Mouse (Mus musculus): ENCODE measurements around the gene Lhfpl2. TPM values are rescaled to one million over a fixed set of nuclear protein-coding genes. Genes with fewer than 3 reads are reported as not detected.

Gene Lhfpl2
- polyA plus RNA-seq, 1 experiment, result 10.8 TPM

DNA sequence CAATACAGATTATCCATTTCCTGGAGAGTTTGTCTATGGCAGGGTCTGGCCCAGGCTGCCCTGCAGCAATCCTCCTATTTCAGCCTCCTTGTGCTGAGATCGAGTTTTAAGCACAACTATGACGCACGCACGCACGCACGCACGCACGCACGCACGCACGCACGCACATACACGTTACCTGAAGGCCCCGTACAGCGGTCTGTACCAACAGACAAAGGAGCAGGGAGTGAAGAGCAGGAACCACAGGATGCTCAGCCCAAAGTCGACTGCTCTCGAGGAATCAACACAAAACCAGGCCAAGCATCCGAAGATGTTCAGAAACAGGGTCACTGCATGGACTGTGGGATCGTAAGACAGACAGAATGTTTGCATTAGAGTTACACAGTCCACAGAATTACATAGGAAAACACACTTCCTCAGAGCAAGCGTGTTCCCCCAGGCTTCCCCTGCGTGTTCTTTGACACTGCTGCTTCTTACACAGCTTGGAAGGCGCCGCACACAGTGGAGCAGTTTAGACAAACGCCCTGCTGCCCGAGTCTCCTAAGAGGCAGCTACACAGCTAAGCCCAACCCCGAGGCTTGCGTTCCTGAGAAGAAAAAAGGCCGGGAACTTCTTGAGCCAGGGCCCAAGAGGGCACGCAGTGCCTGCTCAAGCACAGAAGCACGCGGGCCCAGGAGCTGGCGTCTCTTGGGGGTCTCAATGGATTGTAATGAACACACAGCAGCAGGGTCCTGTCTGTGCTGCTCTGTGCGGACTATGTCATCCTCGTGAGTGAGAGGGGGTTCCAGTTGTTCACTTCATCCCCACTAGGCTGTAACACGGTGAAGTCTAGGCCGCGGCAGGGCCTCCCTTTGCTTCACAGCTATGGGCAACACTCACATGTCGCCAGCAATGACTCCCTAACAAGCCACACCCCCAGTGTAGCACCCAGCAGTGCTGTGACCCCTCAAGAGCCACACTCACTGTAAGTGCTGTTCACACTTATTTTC lies 167.4 kb downstream of the Lhfpl2 start:
- H3K4me1 ChIP-seq (ENCODE audit: control insufficient read depth, insufficient read depth, low read length), result peaks cover 1% of the 10 kb centered on the region; the same call in 1 of the 2 replicates
- TF ChIP-seq CTCF (IDR thresholded peaks at IDR 0.05; ENCODE audit: extremely low read depth, insufficient read depth, low read length) (no peak), POLR2A (IDR thresholded peaks at IDR 0.05; ENCODE audit: extremely low read depth, insufficient read depth, low read length) (no peak)

DNA sequence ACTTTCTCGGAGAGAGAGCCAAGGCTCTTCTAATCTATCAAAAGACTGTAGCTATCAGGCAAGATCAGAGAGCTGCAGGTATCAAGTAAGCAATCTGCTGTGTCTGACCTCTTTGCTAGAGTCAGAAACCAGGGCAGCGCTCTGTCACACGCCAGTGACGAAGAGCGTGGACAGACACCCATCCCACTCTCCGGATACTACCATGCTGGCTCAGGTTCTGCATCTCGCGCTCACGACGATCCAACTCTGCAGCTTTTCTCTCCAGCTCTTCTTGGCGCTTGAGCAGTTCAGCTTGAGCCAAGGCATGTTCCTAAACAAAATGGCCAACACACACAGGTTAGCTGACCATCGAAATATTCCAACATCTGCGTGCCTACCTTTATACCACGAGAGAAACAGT lies 174.3 kb downstream of the Lhfpl2 start:
- Histone ChIP-seq H3K4me3 (ENCODE audit: insufficient read depth, low read length) (no peak overlapping the region), H3K27ac (ENCODE audit: insufficient read depth, low read length) (no peak overlapping the region)
- TF ChIP-seq CTCF (IDR thresholded peaks at IDR 0.05; ENCODE audit: extremely low read depth, insufficient read depth, low read length) (no peak), POLR2A (IDR thresholded peaks at IDR 0.05; ENCODE audit: extremely low read depth, insufficient read depth, low read length) (no peak)

More for the DNA sequence above, 167.4 kb downstream of the Lhfpl2 start:
- no peak overlapping the region for H3K4me3 ChIP-seq (ENCODE audit: insufficient read depth, low read length)
- H3K27ac ChIP-seq (ENCODE audit: insufficient read depth, low read length), result no peak overlapping the region

DNA sequence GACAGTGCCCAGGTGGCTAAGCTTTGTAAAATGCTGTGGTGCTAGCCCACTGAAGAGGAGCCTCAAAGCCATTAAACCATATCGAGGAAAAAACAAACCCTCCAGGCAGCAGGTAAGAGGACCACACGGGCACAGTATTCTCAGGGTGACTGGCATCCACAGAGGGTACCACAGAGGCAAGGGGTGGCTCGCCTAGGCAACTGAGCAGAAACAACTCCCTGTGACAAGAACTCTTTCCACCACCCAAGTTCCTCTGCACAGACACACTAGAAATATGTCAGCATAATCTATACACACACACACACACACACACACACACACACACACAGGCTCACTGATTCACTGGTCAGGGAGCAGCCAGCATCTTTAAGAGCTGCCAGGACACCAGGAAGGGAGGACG lies 181.9 kb downstream of the Lhfpl2 start:
- Histone ChIP-seq H3K4me1 (ENCODE audit: control insufficient read depth, insufficient read depth, low read length) (peaks cover 3% of the 10 kb centered on the region; the same call in 1 of the 2 replicates), H3K4me3 (ENCODE audit: insufficient read depth, low read length) (no peak overlapping the region), H3K27ac (ENCODE audit: insufficient read depth, low read length) (no peak overlapping the region)
- TF ChIP-seq POLR2A (IDR thresholded peaks at IDR 0.05; ENCODE audit: extremely low read depth, insufficient read depth, low read length), result no peak
- no peak for TF ChIP-seq CTCF (IDR thresholded peaks at IDR 0.05; ENCODE audit: extremely low read depth, insufficient read depth, low read length)

More for the DNA sequence above, 174.3 kb downstream of the Lhfpl2 start:
- H3K4me1 ChIP-seq (ENCODE audit: control insufficient read depth, insufficient read depth, low read length), result no peaks in the 10 kb centered on the region

DNA sequence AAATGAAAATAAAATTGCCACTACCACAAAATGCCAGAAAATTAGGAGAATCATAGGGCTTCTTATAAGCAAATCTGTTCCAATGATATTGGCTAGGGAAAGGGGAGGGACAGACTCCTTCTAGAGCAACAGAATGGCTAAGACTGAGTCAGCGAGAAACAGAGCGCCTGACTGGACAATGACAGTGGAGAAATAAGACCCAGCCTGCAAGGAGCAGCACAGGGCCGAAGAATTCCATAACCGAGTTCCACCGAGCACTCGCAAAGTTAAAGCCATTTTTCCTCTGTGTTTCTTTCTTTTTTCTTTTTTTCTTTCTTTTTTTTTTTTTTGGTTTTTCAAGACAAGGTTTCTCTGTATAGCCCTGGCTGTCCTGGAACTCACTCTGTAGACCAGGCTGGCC lies 182.5 kb downstream of the Lhfpl2 start:
- Histone ChIP-seq H3K4me3 (ENCODE audit: insufficient read depth, low read length) (no peak overlapping the region), H3K4me1 (ENCODE audit: control insufficient read depth, insufficient read depth, low read length) (peaks cover 3% of the 10 kb centered on the region; the same call in 1 of the 2 replicates), H3K27ac (ENCODE audit: insufficient read depth, low read length) (no peak overlapping the region)
- TF ChIP-seq POLR2A (IDR thresholded peaks at IDR 0.05; ENCODE audit: extremely low read depth, insufficient read depth, low read length) (no peak), CTCF (IDR thresholded peaks at IDR 0.05; ENCODE audit: extremely low read depth, insufficient read depth, low read length) (no peak)

DNA sequence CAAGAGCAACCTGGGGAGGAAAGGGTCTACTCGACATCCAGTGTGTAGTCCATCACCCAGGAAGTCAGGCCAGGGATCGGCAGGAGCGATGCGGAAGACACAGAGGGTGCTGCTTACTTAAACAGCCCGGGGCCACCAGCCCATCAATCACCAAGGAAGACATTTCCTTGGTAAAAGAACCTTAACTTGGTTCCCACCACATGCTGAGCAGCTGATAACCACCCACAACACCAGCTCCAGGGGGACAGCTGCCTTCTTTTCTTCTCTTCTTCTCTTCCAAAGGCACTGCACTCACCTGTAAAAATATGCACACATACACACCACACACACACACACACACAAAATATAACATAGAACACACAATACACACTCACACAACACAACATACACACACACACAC lies 183.3 kb downstream of the Lhfpl2 start:
- Histone ChIP-seq H3K27ac (ENCODE audit: insufficient read depth, low read length) (no peak overlapping the region), H3K4me3 (ENCODE audit: insufficient read depth, low read length) (no peak overlapping the region), H3K4me1 (ENCODE audit: control insufficient read depth, insufficient read depth, low read length) (peaks cover 7% of the 10 kb centered on the region; the same call in 1 of the 2 replicates)
- TF ChIP-seq CTCF (IDR thresholded peaks at IDR 0.05; ENCODE audit: extremely low read depth, insufficient read depth, low read length), result no peak
- no peak for TF ChIP-seq POLR2A (IDR thresholded peaks at IDR 0.05; ENCODE audit: extremely low read depth, insufficient read depth, low read length)

DNA sequence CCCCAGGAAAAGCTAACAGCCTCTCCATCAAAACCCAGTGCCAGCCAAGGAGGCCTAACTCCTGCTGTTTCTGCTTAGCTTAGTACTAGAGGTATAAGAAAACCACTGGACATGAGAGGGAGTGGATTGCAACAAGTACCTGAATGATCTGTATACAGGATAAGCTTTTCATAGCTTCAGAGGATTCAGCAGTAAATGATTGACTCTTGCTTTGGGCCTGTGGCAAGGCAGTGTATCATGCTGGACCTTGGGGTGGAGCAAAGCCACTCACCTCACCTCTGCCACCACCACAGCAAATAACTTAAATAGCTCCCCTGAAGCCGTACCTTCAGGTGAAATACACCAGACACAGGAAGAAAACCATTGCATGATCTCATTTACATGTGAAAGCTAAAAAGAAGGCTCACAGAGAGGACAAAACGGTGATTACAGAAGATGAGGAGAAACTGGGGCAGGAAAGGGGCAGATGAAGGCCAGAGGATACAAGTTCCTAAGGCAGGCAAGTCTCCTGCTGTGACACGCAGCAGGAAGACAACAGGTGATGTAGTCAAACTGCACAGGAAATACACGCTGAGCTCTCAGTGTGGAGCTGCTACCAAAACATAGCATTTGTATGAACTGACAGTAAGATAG lies 184.4 kb downstream of the Lhfpl2 start:
- TF ChIP-seq CTCF (IDR thresholded peaks at IDR 0.05; ENCODE audit: extremely low read depth, insufficient read depth, low read length), result no peak
- TF ChIP-seq POLR2A (IDR thresholded peaks at IDR 0.05; ENCODE audit: extremely low read depth, insufficient read depth, low read length), result no peak

DNA sequence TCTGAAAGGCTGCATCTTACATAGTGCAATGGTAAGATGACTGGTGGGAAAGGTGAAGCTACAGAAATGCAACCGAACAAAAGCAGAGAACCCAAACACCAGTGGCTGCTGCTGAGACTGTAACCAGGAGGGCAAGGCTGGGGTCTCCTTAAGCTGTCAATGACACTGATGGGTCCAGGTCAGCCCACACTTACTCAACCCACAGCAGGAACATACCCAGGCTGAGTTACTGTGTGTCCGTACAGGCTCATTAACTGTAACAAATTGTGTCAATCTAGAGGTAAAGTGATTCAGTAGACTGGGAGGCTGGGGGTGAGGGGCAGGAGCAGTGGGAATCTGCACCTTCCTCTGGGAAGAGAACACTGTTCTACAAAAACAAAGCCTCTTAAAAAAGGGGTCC lies 185.3 kb downstream of the Lhfpl2 start:
- H3K27ac ChIP-seq (ENCODE audit: insufficient read depth, low read length), result no peak overlapping the region
- H3K4me1 ChIP-seq (ENCODE audit: control insufficient read depth, insufficient read depth, low read length), result peaks cover 10% of the 10 kb centered on the region
- no peak for TF ChIP-seq CTCF (IDR thresholded peaks at IDR 0.05; ENCODE audit: extremely low read depth, insufficient read depth, low read length)
- no peak for TF ChIP-seq POLR2A (IDR thresholded peaks at IDR 0.05; ENCODE audit: extremely low read depth, insufficient read depth, low read length)
- no peak overlapping the region for H3K4me3 ChIP-seq (ENCODE audit: insufficient read depth, low read length)

More for the DNA sequence above, 184.4 kb downstream of the Lhfpl2 start:
- Histone ChIP-seq H3K4me3 (ENCODE audit: insufficient read depth, low read length) (no peak overlapping the region), H3K4me1 (ENCODE audit: control insufficient read depth, insufficient read depth, low read length) (peaks cover 9% of the 10 kb centered on the region; the same call in 1 of the 2 replicates), H3K27ac (ENCODE audit: insufficient read depth, low read length) (no peak overlapping the region)

Other genes with a start within 250 kb of the Lhfpl2 start
- gene Scamp1, start 228.1 kb downstream of the Lhfpl2 start, polyA plus RNA-seq (2012; rRNA removed), result 98.4 and 101 TPM in 2 replicates

All from cortical plate, adult 2 months (tissue).